Mouse (Mus musculus) hindbrain, embryonic 15.5 days (tissue): ENCODE results near the gene Ccdc61. TPM values are rescaled to one million over a fixed set of nuclear protein-coding genes. Genes with fewer than 3 reads are reported as not detected.

Experiments
- ATAC-seq: fragments of 200-750 bp; cut with Nextera tagmentation; 2 replicates; pipeline ENCODE4 v1.8.0; 2017; ENCODE audit warnings: low read depth, moderate number of reproducible peaks, moderate TSS enrichment; ENCODE audit not compliant: low FRiP score
- H3K27ac ChIP-seq: fragments of 300-500 bp; sonication (generic); replicated peaks from 2 replicates; pipeline ENCODE4 v1.5.1; 2015; ENCODE audit warnings: mild to moderate bottlenecking, inconsistent platforms
- H3K27me3 ChIP-seq: fragments of 300-500 bp; sonication (generic); 2 replicates; pipeline ENCODE4 v1.6.1; 2015; ENCODE audit warnings: control low read depth, inconsistent platforms
- H3K36me3 ChIP-seq: fragments of 300-500 bp; sonication (generic); 2 replicates; pipeline ENCODE4 v1.6.1; 2015; ENCODE audit warnings: control low read depth, inconsistent platforms
- H3K4me1 ChIP-seq: fragments of 300-500 bp; sonication (generic); replicated peaks from 2 replicates; pipeline ENCODE4 v1.6.1; 2015; ENCODE audit warnings: control low read depth, inconsistent platforms
- H3K4me2 ChIP-seq: fragments of 300-500 bp; sonication (generic); 2 replicates; pipeline ENCODE4 v1.6.1; 2015; ENCODE audit warnings: moderate library complexity, mild to moderate bottlenecking, inconsistent platforms
- H3K4me3 ChIP-seq: fragments of 300-500 bp; sonication (generic); 2 replicates; pipeline ENCODE4 v1.5.1; 2015; ENCODE audit warnings: mild to moderate bottlenecking, inconsistent platforms
- H3K9ac ChIP-seq: fragments of 300-500 bp; sonication (generic); 2 replicates; pipeline ENCODE4 v1.6.1; 2015; ENCODE audit warnings: inconsistent platforms
- H3K9me3 ChIP-seq: fragments of 300-500 bp; sonication (generic); 2 replicates; pipeline ENCODE4 v1.6.1; 2016; ENCODE audit warnings: control low read depth, inconsistent platforms
- WGBS: fragments of 180-500 bp; shearing (Covaris S2); methylation state at CpG from one replicate; pipeline ENCODE4 v1.1.7; 2015; 5-methylcytosine and 5-hydroxymethylcytosine counted together
- polyA plus RNA-seq: library from polyadenylated mRNA; unstranded; fragments of >200 nt; fragmentation: Nextera tagmentation; extraction: Ambion mirVana; gene quantifications from 2 replicates; pipeline ENCODE4 v1.2.1, GENCODE M21; 2015

Gene Ccdc61
- polyA plus RNA-seq, 1 experiment from 2014 or later, result 29.7 TPM

- ATAC-seq, result no peak
- no peaks in the 10 kb centered on the region for H3K27me3 ChIP-seq
- WGBS, result 75% methylated on average over 3 of the region's 3 CpGs
- no peak overlapping the region for H3K4me3 ChIP-seq
- H3K4me2 ChIP-seq, result no peak overlapping the region
- H3K4me1 ChIP-seq, result peaks cover 14% of the 10 kb centered on the region
- no peaks in the 10 kb centered on the region for H3K36me3 ChIP-seq
- no peaks in the 10 kb centered on the region for H3K9me3 ChIP-seq
- H3K27ac ChIP-seq, result no peak overlapping the region
- no peak overlapping the region for H3K9ac ChIP-seq
These were observed 5.2 kb downstream of the Ccdc61 start for GRCm38 (mm10) chr7:18904971-18905370.

- Histone ChIP-seq H3K4me1 (no peaks in the 10 kb centered on the region), H3K4me2 (no peak overlapping the region), H3K9me3 (no peaks in the 10 kb centered on the region), H3K9ac (no peak overlapping the region), H3K27me3 (no peaks in the 10 kb centered on the region), H3K27ac (no peak overlapping the region), H3K36me3 (no peaks in the 10 kb centered on the region), H3K4me3 (no peak overlapping the region)
- ATAC-seq, result no peak
- WGBS, result 75% methylated on average over 3 of the region's 3 CpGs
These were observed 7.7 kb downstream of the Ccdc61 start for GRCm38 (mm10) chr7:18902486-18902885.

GRCm38 (mm10) chr7:18900513-18900912, 9.7 kb downstream of the Ccdc61 start:
- 93% methylated on average over 2 of the region's 2 CpGs for WGBS
- Histone ChIP-seq H3K4me3 (no peak overlapping the region), H3K27me3 (no peaks in the 10 kb centered on the region), H3K4me2 (no peak overlapping the region), H3K9me3 (no peaks in the 10 kb centered on the region), H3K27ac (no peak overlapping the region), H3K4me1 (0 out of 2 replicates have a peak, but pooled peaks cover 5% of the 10 kb centered on the region), H3K36me3 (no peaks in the 10 kb centered on the region), H3K9ac (no peak overlapping the region)
- ATAC-seq, result no peak

GRCm38 (mm10) chr7:18896536-18896935, 13.7 kb downstream of the Ccdc61 start:
- H3K9me3 ChIP-seq, result no peaks in the 10 kb centered on the region
- H3K27ac ChIP-seq, result no peak overlapping the region
- WGBS, result 30% methylated on average over 5 of the region's 5 CpGs
- no peak overlapping the region for H3K4me2 ChIP-seq
- H3K36me3 ChIP-seq, result no peaks in the 10 kb centered on the region
- no peak overlapping the region for H3K4me3 ChIP-seq
- H3K27me3 ChIP-seq, result no peaks in the 10 kb centered on the region
- no peak overlapping the region for H3K9ac ChIP-seq
- no peak for ATAC-seq
- H3K4me1 ChIP-seq, result peaks cover 32% of the 10 kb centered on the region

GRCm38 (mm10) chr7:18893651-18894430, 16.4 kb downstream of the Ccdc61 start:
- Histone ChIP-seq H3K4me2 (peak overlapping the region; percentile 75), H3K9me3 (no peaks in the 10 kb centered on the region), H3K27ac (no peak overlapping the region), H3K36me3 (no peaks in the 10 kb centered on the region), H3K4me1 (peaks cover 32% of the 10 kb centered on the region), H3K4me3 (peak overlapping the region; percentile 55), H3K27me3 (no peaks in the 10 kb centered on the region), H3K9ac (peak overlapping the region; percentile 65)
- ATAC-seq, result peak; percentile 31
- 2% methylated on average over 40 of the region's 41 CpGs for WGBS

- Histone ChIP-seq H3K27me3 (no peaks in the 10 kb centered on the region), H3K4me1 (peaks cover 32% of the 10 kb centered on the region), H3K36me3 (no peaks in the 10 kb centered on the region), H3K4me3 (peak overlapping the region; percentile 55), H3K9me3 (no peaks in the 10 kb centered on the region), H3K27ac (peak overlapping the region; percentile 74; the same call in 1 of the 2 replicates), H3K9ac (peak overlapping the region; percentile 65), H3K4me2 (peak overlapping the region; percentile 75)
- WGBS, result 28% methylated on average over 27 of the region's 27 CpGs
- ATAC-seq, result peak; percentile 53
These were observed 17.2 kb downstream of the Ccdc61 start for GRCm38 (mm10) chr7:18893009-18893408.

- Histone ChIP-seq H3K9ac (peak overlapping the region; percentile 65), H3K4me2 (peak overlapping the region; percentile 75), H3K4me3 (peak overlapping the region; percentile 55), H3K27ac (peak overlapping the region; percentile 74), H3K36me3 (no peaks in the 10 kb centered on the region), H3K27me3 (no peaks in the 10 kb centered on the region), H3K4me1 (peaks cover 32% of the 10 kb centered on the region), H3K9me3 (no peaks in the 10 kb centered on the region)
- peak; percentile 70 for ATAC-seq
- 22% methylated on average over 33 of the region's 33 CpGs for WGBS
These were observed 18.2 kb downstream of the Ccdc61 start for GRCm38 (mm10) chr7:18891872-18892599.

- H3K4me2 ChIP-seq, result no peak overlapping the region
- no peaks in the 10 kb centered on the region for H3K27me3 ChIP-seq
- no peak overlapping the region for H3K4me3 ChIP-seq
- no peaks in the 10 kb centered on the region for H3K36me3 ChIP-seq
- 94% methylated on average over 8 of the region's 8 CpGs for WGBS
- no peak overlapping the region for H3K9ac ChIP-seq
- no peak for ATAC-seq
- H3K4me1 ChIP-seq, result peaks cover 27% of the 10 kb centered on the region
- no peaks in the 10 kb centered on the region for H3K9me3 ChIP-seq
- H3K27ac ChIP-seq, result no peak overlapping the region
These were observed 19.4 kb downstream of the Ccdc61 start for GRCm38 (mm10) chr7:18890848-18891247.

GRCm38 (mm10) chr7:18886963-18887362, 23.3 kb downstream of the Ccdc61 start:
- Histone ChIP-seq H3K27ac (no peak overlapping the region), H3K4me3 (no peak overlapping the region), H3K9me3 (no peaks in the 10 kb centered on the region), H3K9ac (no peak overlapping the region), H3K4me1 (peaks cover 4% of the 10 kb centered on the region; the same call in 1 of the 2 replicates), H3K27me3 (no peaks in the 10 kb centered on the region), H3K36me3 (no peaks in the 10 kb centered on the region), H3K4me2 (no peak overlapping the region)
- no peak for ATAC-seq
- WGBS, result 96% methylated on average over 1 of the region's 1 CpGs

- Histone ChIP-seq H3K36me3 (no peaks in the 10 kb centered on the region), H3K27ac (peak overlapping the region; percentile 48; the same call in 1 of the 2 replicates), H3K27me3 (no peaks in the 10 kb centered on the region), H3K4me3 (no peak overlapping the region), H3K9me3 (no peaks in the 10 kb centered on the region), H3K4me1 (no peaks in the 10 kb centered on the region), H3K9ac (no peak overlapping the region), H3K4me2 (no peak overlapping the region)
- WGBS, result 58% methylated on average over 13 of the region's 13 CpGs
- no peak for ATAC-seq
These were observed 25.3 kb downstream of the Ccdc61 start for GRCm38 (mm10) chr7:18884745-18885422.

GRCm38 (mm10) chr7:18883991-18884744, 26.0 kb downstream of the Ccdc61 start:
- H3K4me3 ChIP-seq, result no peak overlapping the region
- H3K36me3 ChIP-seq, result no peaks in the 10 kb centered on the region
- H3K27ac ChIP-seq, result no peak overlapping the region
- no peak for ATAC-seq
- no peaks in the 10 kb centered on the region for H3K9me3 ChIP-seq
- H3K4me2 ChIP-seq, result no peak overlapping the region
- 61% methylated on average over 9 of the region's 9 CpGs for WGBS
- H3K4me1 ChIP-seq, result no peaks in the 10 kb centered on the region
- no peaks in the 10 kb centered on the region for H3K27me3 ChIP-seq
- H3K9ac ChIP-seq, result no peak overlapping the region
